Mouse (Mus musculus) liver, embryonic 14.5 days (tissue): ENCODE measurements around the gene Gramd1b. TPM values are rescaled to one million over a fixed set of nuclear protein-coding genes. Genes with fewer than 3 reads are reported as not detected.

Experiments used
- ATAC-seq: fragments of 200-750 bp; cut with Nextera tagmentation; 2 replicates; pipeline ENCODE4 v1.8.0; 2017; ENCODE audit warnings: moderate number of reproducible peaks, mild to moderate bottlenecking, moderate library complexity; ENCODE audit not compliant: insufficient read depth
- DNase-seq, 3 experiments: peaks; one replicate each; pipeline ENCODE4 v3.0.0-alpha.2; 2012 to 2013; ENCODE audit warnings: low read depth in 3 of 3, low spot score in 3 of 3
- H3K27ac ChIP-seq: fragments of 300-500 bp; sonication (generic); 2 replicates; pipeline ENCODE4 v1.5.1; 2014; ENCODE audit warnings: moderate library complexity, mild to moderate bottlenecking, control low read depth, inconsistent platforms
- H3K27me3 ChIP-seq: fragments of 300-500 bp; sonication (generic); 2 replicates; pipeline ENCODE4 v1.6.1; 2014; ENCODE audit warnings: mild to moderate bottlenecking, low read length, moderate library complexity; ENCODE audit not compliant: control insufficient read depth, insufficient read depth
- H3K36me3 ChIP-seq: fragments of 300-500 bp; sonication (generic); replicated peaks from 2 replicates; pipeline ENCODE4 v1.6.1; 2014; ENCODE audit warnings: low read depth; ENCODE audit not compliant: control insufficient read depth, insufficient read depth
- H3K4me1 ChIP-seq, 2 experiments: fragments of 200-500 bp in 1 of 2; fragments of 300-500 bp in 1 of 2; sonication (generic) in 1 of 2; replicated peaks; 2 replicates each; pipeline ENCODE4 v1.6.1; 2012 to 2014; ENCODE audit warnings: antibody characterized with exemption in 1 of 2, inconsistent platforms in 1 of 2, low read length in 1 of 2; ENCODE audit not compliant: control insufficient read depth in 2 of 2, insufficient read depth in 2 of 2
- H3K4me2 ChIP-seq: fragments of 300-500 bp; sonication (generic); 2 replicates; pipeline ENCODE4 v1.6.1; 2014; ENCODE audit warnings: low read depth, mild to moderate bottlenecking, control low read depth, moderate library complexity
- H3K4me3 ChIP-seq, 2 experiments: fragments of 200-500 bp in 1 of 2; fragments of 300-500 bp in 1 of 2; sonication (generic) in 1 of 2; 2 replicates each; pipeline ENCODE4 v1.5.1; 2012 to 2014; ENCODE audit warnings: low read depth in 2 of 2, low read length in 2 of 2, mild to moderate bottlenecking in 2 of 2, control low read depth in 1 of 2, inconsistent platforms in 1 of 2, moderate library complexity in 1 of 2; ENCODE audit not compliant: insufficient read depth in 1 of 2
- H3K9ac ChIP-seq: fragments of 300-500 bp; sonication (generic); replicated peaks from 2 replicates; pipeline ENCODE4 v1.6.1; 2014; ENCODE audit warnings: mild to moderate bottlenecking, control low read depth, moderate library complexity
- H3K9me3 ChIP-seq: fragments of 300-500 bp; sonication (generic); 2 replicates; pipeline ENCODE4 v1.6.1; 2016; ENCODE audit warnings: low read length, mixed read lengths; ENCODE audit not compliant: control insufficient read depth
- CTCF ChIP-seq: IDR thresholded peaks from 2 replicates; pipeline ENCODE4 v1.5.1; 2016; ENCODE audit warnings: antibody characterized with exemption, low read depth, control low read depth
- EP300 ChIP-seq: IDR thresholded peaks from 2 replicates; pipeline ENCODE4 v1.6.1; 2016; ENCODE audit warnings: antibody characterized with exemption, low read depth
- WGBS: fragments of 180-500 bp; shearing (Covaris S2); extraction: QIAGEN DNeasy Blood & Tissue Kit; methylation state at CpG from one replicate; pipeline ENCODE4 v1.1.7; 2014; ENCODE audit not compliant: insufficient replicate concordance; 5-methylcytosine and 5-hydroxymethylcytosine counted together
- polyA plus RNA-seq, 2 experiments: library from polyadenylated mRNA; depleted of rRNA in 1 of 2; stranded (reverse) in 1 of 2; unstranded in 1 of 2; fragments of >200 nt; fragmentation: Nextera tagmentation in 1 of 2; extraction: Ambion mirVana in 1 of 2; gene quantifications; 2 replicates each; pipeline versions ENCODE4 v1.2.1 to v1.2.3; 2012 to 2014

The Gramd1b gene
- polyA plus RNA-seq, 2 experiments: 0.71 to 1.0 TPM

DNA sequence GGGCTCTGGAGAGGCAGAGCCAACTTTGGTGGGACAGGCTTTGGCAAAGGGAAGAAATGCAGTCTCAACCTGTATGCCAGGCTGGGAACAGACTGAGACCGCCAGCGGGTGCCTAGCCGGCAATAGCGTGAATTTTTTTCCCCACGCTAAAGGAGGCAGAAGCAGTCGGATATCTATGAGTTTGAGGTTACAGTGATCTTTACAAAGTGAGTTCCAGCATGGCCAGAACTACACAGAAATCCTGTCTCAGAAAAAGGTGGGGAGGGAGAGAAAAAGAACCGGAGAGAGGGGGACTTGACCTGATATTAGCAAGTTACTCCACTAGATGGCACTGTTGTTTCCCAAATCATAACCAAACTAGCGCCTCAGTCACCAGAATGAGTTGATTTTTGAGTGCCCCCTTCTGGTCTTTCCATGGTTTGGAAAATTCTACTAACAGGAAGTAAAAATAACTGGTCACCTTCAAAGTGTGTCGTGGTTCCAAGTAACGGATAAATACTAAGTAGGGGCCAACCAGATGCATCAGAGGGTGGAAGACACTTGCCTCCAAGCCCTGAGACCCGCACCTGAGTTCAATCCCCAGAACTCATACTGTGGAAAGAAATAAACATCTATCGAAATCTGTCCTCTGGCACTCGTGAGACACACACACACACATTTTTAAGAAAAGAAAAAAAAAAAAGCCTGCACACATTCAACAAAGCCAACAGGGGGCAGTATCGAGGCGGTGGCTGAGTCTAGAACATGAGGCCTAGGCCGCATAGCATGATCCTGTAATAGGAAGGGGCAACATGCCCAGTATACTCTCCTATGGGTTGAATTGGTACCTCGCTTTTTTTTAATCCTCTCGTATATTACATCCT lies 116.0 kb downstream of the Gramd1b start:
- H3K27me3 ChIP-seq: no peaks in the 10 kb centered on the region
- no peaks in the 10 kb centered on the region; a peak in 1 of 4 replicates for H3K4me1 ChIP-seq
- DNase-seq: peak; percentile 62 to 70 (median 63)
- no peak overlapping the region for H3K27ac ChIP-seq
- peak overlapping the region; percentile 68 for H3K9ac ChIP-seq
- peak; percentile 70 for TF ChIP-seq CTCF
- no peak for TF ChIP-seq EP300
- no peaks in the 10 kb centered on the region for H3K9me3 ChIP-seq
- H3K4me2 ChIP-seq: peak overlapping the region; percentile 85
- H3K36me3 ChIP-seq: no peaks in the 10 kb centered on the region
- H3K4me3 ChIP-seq: peak overlapping the region; percentile 67 to 78
- ATAC-seq: peak; percentile 41; the same call in 1 of the 2 replicates
- 28% methylated on average over 18 of the region's 18 CpGs for WGBS

DNA sequence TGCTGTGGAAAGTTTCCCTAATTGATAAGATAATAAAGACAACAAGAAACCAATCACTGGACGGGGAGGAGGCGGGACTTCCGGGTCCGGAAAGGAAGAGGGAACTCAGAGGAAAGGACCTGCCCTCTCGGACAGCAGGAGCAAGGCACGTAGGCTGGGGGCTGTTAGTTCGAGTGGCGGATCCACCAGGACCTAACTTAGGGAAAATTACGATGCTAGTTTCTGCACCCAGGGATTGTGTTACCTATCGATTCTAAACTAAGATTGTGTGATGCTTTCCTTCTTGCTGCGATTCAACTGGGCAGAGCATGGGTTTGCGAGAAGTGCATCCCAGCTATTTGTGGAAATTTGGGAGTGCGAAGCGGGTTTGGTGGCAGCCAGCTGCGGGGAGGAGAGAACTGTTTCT lies 116.7 kb downstream of the Gramd1b start:
- ATAC-seq: peak; percentile 62; the same call in 1 of the 2 replicates
- Histone ChIP-seq H3K4me2 (peak overlapping the region; percentile 85), H3K36me3 (no peaks in the 10 kb centered on the region), H3K9me3 (no peaks in the 10 kb centered on the region), H3K4me1 (no peaks in the 10 kb centered on the region; a peak in 1 of 4 replicates), H3K4me3 (peak overlapping the region; percentile 67 to 78), H3K27ac (no peak overlapping the region), H3K27me3 (no peaks in the 10 kb centered on the region), H3K9ac (peak overlapping the region; percentile 68)
- WGBS: 5% methylated on average over 15 of the region's 15 CpGs
- TF ChIP-seq CTCF (no peak), EP300 (no peak)
- DNase-seq: peak; percentile 47 to 56 (median 49)

DNA sequence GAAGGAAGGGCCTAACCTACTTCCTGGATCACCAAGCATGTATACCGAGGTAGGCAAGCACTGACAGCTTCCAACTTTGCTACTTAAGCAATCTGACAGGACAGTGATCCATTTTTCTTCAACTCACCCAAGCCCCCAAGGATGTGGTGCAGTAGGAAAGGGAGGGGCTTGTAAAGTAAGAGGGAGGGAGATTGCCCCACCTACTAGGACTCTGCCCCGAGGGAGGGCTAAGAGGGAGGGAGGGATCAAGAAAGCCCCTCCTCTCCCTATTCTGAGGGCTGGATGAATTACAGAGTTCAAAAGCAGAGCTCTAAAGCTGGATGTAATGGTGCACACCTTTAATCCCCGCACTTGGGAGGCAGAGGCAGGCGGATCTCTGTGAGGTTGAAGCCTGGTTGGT lies 117.6 kb downstream of the Gramd1b start:
- no peak for DNase-seq
- ATAC-seq: no peak
- TF ChIP-seq EP300 (no peak), CTCF (no peak)
- H3K27me3 ChIP-seq: no peaks in the 10 kb centered on the region
- H3K36me3 ChIP-seq: no peaks in the 10 kb centered on the region
- no peak overlapping the region for H3K9ac ChIP-seq
- H3K9me3 ChIP-seq: no peaks in the 10 kb centered on the region
- H3K27ac ChIP-seq: no peak overlapping the region
- WGBS: 58% methylated on average over 4 of the region's 4 CpGs
- H3K4me3 ChIP-seq: no peak overlapping the region
- no peaks in the 10 kb centered on the region; a peak in 1 of 4 replicates for H3K4me1 ChIP-seq
- no peak overlapping the region for H3K4me2 ChIP-seq

DNA sequence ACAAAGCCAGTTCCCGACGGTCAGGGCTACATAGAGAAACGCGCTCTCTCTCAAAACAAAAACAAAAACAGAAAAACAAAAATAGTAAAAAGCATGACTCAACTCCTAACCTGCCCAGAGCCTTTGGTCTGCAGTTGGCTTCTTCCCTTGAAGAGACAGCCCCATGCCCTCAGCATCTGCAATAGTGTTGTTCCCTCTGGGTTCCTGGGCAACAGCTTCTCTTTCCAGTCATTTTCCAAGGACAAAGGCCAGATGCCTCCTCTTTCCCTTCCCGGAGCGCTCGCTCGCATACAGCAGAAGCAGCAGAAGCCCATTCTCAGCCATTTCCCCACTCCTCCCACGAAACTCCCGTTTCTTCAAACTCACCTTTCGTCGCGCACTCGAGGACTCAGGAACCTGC lies 118.3 kb downstream of the Gramd1b start:
- Histone ChIP-seq H3K4me2 (no peak overlapping the region), H3K4me3 (no peak overlapping the region), H3K27ac (no peak overlapping the region), H3K9ac (no peak overlapping the region), H3K9me3 (no peaks in the 10 kb centered on the region), H3K4me1 (no peaks in the 10 kb centered on the region; a peak in 1 of 4 replicates), H3K27me3 (no peaks in the 10 kb centered on the region), H3K36me3 (no peaks in the 10 kb centered on the region)
- WGBS: 92% methylated on average over 14 of the region's 14 CpGs
- DNase-seq: no peak
- no peak for ATAC-seq
- no peak for TF ChIP-seq EP300
- no peak for TF ChIP-seq CTCF

DNA sequence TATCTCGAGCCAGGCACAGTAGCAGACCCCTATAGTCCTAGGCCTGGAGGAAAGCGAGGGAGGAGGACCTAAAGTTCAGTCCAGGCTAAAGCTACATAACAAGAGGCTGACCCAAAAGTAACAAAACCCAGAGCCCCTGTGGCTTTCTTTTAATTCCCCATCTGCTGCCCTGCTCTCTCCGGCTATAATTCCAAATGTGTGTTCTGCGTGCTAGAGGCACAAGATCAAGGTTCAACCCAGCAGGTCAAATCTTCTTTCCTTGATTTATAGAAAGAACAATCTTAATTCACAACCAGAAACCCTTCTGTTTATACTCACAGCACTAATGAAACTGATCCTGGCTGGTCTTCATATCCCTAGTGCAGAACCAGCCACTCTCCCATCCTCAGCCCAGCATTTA lies 118.9 kb downstream of the Gramd1b start:
- no peaks in the 10 kb centered on the region; a peak in 1 of 4 replicates for H3K4me1 ChIP-seq
- no peak for TF ChIP-seq CTCF
- H3K27me3 ChIP-seq: no peaks in the 10 kb centered on the region
- no peak overlapping the region for H3K27ac ChIP-seq
- no peak for ATAC-seq
- H3K9me3 ChIP-seq: no peaks in the 10 kb centered on the region
- H3K4me2 ChIP-seq: no peak overlapping the region
- 64% methylated on average over 4 of the region's 4 CpGs for WGBS
- H3K4me3 ChIP-seq: no peak overlapping the region
- no peak for DNase-seq
- H3K9ac ChIP-seq: no peak overlapping the region
- no peaks in the 10 kb centered on the region for H3K36me3 ChIP-seq
